Mouse (Mus musculus) hindbrain, postnatal 0 days (tissue): ENCODE measurements around the gene Col23a1. TPM values are rescaled to one million over a fixed set of nuclear protein-coding genes. Genes with fewer than 3 reads are reported as not detected.
A peak's percentile ranks its signal among the peaks of the same experiment; 100 is the strongest.

Experiments
- ATAC-seq: fragments of 200-750 bp; cut with Nextera tagmentation; 2 replicates; pipeline ENCODE4 v1.8.0; 2017; ENCODE audit warnings: mild to moderate bottlenecking, moderate TSS enrichment, moderate library complexity
- DNase-seq: peaks from one replicate; pipeline ENCODE4 v3.0.0-alpha.2; 2015; ENCODE audit warnings: low spot score
- H3K27ac ChIP-seq: fragments of 300-500 bp; sonication (generic); 2 replicates; pipeline ENCODE4 v1.5.1; 2014; ENCODE audit warnings: mild to moderate bottlenecking
- H3K27me3 ChIP-seq: fragments of 300-500 bp; sonication (generic); 2 replicates; pipeline ENCODE4 v1.6.1; 2014; ENCODE audit warnings: low read length, mixed read lengths; ENCODE audit not compliant: insufficient read depth
- H3K36me3 ChIP-seq: fragments of 300-500 bp; sonication (generic); 2 replicates; pipeline ENCODE4 v1.6.1; 2014; ENCODE audit warnings: low read length, mixed read lengths; ENCODE audit not compliant: insufficient read depth
- H3K4me1 ChIP-seq: fragments of 300-500 bp; sonication (generic); 2 replicates; pipeline ENCODE4 v1.6.1; 2014; ENCODE audit warnings: antibody characterized with exemption, low read length, mixed read lengths; ENCODE audit not compliant: insufficient read depth
- H3K4me2 ChIP-seq: fragments of 300-500 bp; sonication (generic); 2 replicates; pipeline ENCODE4 v1.6.1; 2014; ENCODE audit warnings: low read depth, mild to moderate bottlenecking, low read length, moderate library complexity, mixed read lengths
- H3K4me3 ChIP-seq: fragments of 300-500 bp; sonication (generic); 2 replicates; pipeline ENCODE4 v1.5.1; 2014; ENCODE audit warnings: low read length
- H3K9ac ChIP-seq: fragments of 300-500 bp; sonication (generic); replicated peaks from 2 replicates; pipeline ENCODE4 v1.6.1; 2014; ENCODE audit warnings: mild to moderate bottlenecking, low read length, moderate library complexity, mixed read lengths
- H3K9me3 ChIP-seq: fragments of 300-500 bp; sonication (generic); 2 replicates; pipeline ENCODE4 v1.6.1; 2016; ENCODE audit warnings: low read length, mixed read lengths
- CTCF ChIP-seq: IDR thresholded peaks from 2 replicates; pipeline ENCODE4 v1.5.1; 2016; ENCODE audit warnings: antibody characterized with exemption, control low read depth, low read depth
- WGBS: fragments of 180-500 bp; shearing (Covaris S2); extraction: QIAGEN DNeasy Blood & Tissue Kit; methylation state at CpG from one replicate; pipeline ENCODE4 v1.1.7; 2014; 5-methylcytosine and 5-hydroxymethylcytosine counted together
- polyA plus RNA-seq: library from polyadenylated mRNA; unstranded; fragments of >200 nt; fragmentation: Nextera tagmentation; extraction: Ambion mirVana; gene quantifications from 2 replicates; pipeline ENCODE4 v1.2.1, GENCODE M21; 2015
- total RNA-seq: library from RNA; depleted of rRNA; stranded (reverse); fragments of >200 nt; gene quantifications from 2 replicates; pipeline ENCODE4 v1.2.3, GENCODE M21; 2014

Gene Col23a1
- total and polyA plus RNA-seq, 2 experiments from 2014 or later: 9.5 to 17.7 TPM

DNA sequence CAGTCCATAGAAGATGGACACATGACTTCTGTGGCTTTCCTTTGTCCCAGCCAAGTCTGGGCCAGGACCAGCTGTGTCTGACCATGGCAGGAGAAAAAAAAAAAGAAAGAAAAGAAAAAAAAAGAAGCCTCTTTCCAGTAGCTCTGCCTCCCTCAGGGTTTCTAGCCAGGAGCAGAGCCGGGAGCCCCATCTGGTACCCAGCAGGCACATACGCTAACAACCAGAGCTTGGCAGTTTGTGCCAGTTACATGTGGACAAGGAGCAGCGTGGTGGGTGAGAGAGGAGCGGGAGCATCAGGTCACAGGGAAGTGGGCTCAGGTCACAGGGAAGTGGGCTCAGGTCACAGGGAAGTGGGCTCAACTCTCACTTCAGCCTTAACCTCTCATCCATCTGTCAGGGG, 286.7 kb downstream of the Col23a1 start:
- ATAC-seq (0 out of 2 replicates have a peak, but pooled peaks have one; percentile 18), DNase-seq (peak; percentile 33)
- Histone ChIP-seq H3K36me3 (no peaks in the 10 kb centered on the region), H3K4me2 (no peak overlapping the region), H3K9ac (no peak overlapping the region), H3K4me3 (no peak overlapping the region), H3K4me1 (no peaks in the 10 kb centered on the region), H3K9me3 (no peaks in the 10 kb centered on the region), H3K27me3 (no peaks in the 10 kb centered on the region), H3K27ac (no peak overlapping the region)
- 40% methylated on average over 4 of the region's 4 CpGs for WGBS
- no peak for TF ChIP-seq CTCF

DNA sequence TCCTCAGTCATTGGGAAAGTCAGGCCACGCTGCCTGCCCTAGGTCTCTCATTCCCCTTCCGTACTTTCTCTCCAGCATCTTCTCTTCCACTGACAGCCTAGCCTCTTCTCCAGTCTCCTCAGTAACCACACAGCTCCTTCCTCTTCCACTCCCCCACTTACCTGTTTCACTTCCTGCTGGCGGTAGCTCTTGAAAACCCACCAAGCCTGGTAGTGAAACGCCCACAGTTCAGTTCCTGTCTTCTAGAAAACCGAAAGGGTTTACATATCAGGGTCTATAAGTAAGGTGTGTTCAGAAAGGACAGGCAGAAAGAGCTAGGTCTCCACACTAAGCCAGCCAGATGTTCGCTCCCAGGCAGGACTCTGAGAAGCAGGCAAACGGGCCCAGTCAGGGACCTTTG, 287.9 kb downstream of the Col23a1 start:
- Histone ChIP-seq H3K4me1 (no peaks in the 10 kb centered on the region), H3K4me2 (no peak overlapping the region), H3K9ac (no peak overlapping the region), H3K36me3 (no peaks in the 10 kb centered on the region), H3K4me3 (no peak overlapping the region), H3K27me3 (no peaks in the 10 kb centered on the region), H3K9me3 (no peaks in the 10 kb centered on the region), H3K27ac (no peak overlapping the region)
- DNase-seq (no peak), ATAC-seq (no peak)
- TF ChIP-seq CTCF: no peak
- 90% methylated on average over 7 of the region's 7 CpGs for WGBS

DNA sequence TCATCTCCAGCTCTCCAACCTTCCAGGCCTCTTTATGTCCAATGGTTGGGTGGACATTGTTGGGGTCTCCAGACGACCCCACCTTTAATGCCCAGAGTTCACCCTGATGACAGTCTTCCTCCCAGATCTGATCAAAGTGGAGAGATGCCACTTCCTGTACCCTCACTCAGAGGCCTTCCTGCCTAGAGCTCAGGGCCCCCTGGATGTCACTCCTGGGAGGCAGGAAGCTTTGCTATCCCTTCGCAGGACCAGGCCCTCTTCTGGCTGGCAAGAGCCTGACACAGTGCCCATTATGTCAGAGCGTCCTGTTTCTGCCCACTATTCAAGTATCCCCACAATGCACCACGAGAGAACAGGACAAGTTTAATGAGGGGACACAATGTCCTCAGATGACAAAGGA, 289.3 kb downstream of the Col23a1 start:
- no peaks in the 10 kb centered on the region for H3K9me3 ChIP-seq
- H3K4me1 ChIP-seq: 0 out of 2 replicates have a peak, but pooled peaks cover 2% of the 10 kb centered on the region
- H3K36me3 ChIP-seq: no peaks in the 10 kb centered on the region
- H3K9ac ChIP-seq: no peak overlapping the region
- DNase-seq (no peak), ATAC-seq (no peak)
- no peak overlapping the region for H3K27ac ChIP-seq
- no peaks in the 10 kb centered on the region for H3K27me3 ChIP-seq
- WGBS: 68% methylated on average over 4 of the region's 4 CpGs
- H3K4me3 ChIP-seq: no peak overlapping the region
- H3K4me2 ChIP-seq: no peak overlapping the region
- no peak for TF ChIP-seq CTCF

DNA sequence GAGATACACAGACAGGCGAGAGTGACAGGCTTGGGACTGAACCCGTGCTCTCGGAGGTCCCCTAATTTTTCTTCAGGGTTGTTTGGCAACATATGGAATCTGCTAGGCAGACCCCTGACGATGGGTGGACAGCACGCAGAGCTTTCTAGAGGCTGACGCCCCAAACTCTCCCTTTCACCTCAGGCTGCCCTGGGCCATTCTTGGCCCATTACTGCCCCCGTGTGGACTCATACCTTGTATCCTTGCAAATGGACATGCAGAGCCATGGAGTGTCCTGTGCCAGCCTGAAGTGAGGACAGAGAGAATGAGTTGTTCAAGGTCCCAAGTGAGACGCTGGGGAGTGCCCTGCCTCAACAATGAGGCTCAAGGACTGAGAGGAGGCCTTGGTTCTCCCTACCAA, 293.0 kb downstream of the Col23a1 start:
- Histone ChIP-seq H3K4me3 (no peak overlapping the region), H3K27ac (no peak overlapping the region), H3K4me1 (peaks cover 16% of the 10 kb centered on the region; the same call in 1 of the 2 replicates), H3K9ac (no peak overlapping the region), H3K36me3 (peaks cover 10% of the 10 kb centered on the region), H3K27me3 (no peaks in the 10 kb centered on the region), H3K9me3 (no peaks in the 10 kb centered on the region), H3K4me2 (no peak overlapping the region)
- 25% methylated on average over 8 of the region's 8 CpGs for WGBS
- TF ChIP-seq CTCF: peak; percentile 68
- no peak for ATAC-seq
- DNase-seq: peak; percentile 78

DNA sequence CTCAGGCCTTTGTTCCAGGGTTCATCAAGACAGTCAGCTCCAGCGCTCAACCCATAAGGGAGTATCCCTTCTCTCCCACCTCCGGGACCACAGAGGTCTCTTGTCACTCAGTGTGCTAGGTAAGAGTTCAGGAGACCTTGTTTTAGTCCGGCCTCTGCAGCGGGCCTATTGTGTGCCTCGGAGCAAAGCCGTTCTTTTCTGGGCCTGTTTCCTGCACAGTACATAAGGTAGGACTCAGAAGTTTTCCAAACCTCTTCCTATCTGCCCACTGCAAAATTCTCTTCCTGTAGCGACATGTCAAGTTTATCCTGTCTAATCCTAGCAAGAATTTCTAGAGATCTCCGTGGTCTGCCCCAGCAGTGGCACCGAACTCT, 294.3 kb downstream of the Col23a1 start:
- H3K36me3 ChIP-seq: peaks cover 16% of the 10 kb centered on the region
- peak overlapping the region; percentile 87 for H3K27ac ChIP-seq
- peak overlapping the region; percentile 93 for H3K4me2 ChIP-seq
- H3K4me1 ChIP-seq: peaks cover 16% of the 10 kb centered on the region; the same call in 1 of the 2 replicates
- H3K4me3 ChIP-seq: peak overlapping the region; percentile 64
- DNase-seq (no peak), ATAC-seq (no peak)
- no peaks in the 10 kb centered on the region for H3K27me3 ChIP-seq
- H3K9me3 ChIP-seq: no peaks in the 10 kb centered on the region
- 8% methylated on average over 9 of the region's 9 CpGs for WGBS
- H3K9ac ChIP-seq: peak overlapping the region; percentile 74
- no peak for TF ChIP-seq CTCF

DNA sequence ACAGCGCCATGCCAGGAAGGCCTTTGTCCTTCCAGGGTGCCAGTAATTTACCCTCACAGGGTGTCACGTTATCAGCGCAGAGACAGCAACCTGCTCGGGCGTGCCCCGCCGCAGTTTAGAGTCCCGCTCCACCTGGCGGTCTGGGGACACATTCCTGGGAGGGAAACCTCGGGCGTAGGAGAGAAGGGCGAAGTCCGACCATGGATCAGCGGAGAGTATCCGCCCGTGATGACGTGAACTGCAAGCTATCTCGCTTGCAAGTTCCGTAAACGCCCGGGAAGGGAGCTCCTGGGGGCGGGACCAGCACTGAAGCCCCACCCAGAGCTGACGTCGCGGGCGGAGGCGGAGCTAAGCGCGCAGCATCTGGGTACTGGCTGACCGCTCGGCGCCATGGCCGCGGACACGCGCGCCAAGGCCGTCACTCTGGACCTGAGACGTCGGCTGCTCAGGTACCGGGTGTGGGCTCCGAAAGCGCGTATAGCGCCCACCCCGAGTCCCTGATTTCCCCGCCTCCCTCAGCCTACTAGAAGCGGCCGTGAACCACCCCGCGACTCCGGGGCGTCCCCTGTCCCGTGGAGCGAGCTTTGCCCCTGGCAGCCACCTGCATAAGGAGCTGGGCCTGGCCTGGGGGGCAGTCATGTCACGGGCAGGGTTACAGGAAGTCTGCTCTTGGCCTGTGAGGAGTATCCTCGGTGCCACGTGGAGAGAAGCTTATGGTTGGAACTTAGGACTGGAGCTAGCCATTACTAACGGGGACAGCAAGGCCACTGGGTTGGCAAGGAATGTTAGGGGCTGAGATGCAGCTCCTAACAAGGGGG, 294.9 kb downstream of the Col23a1 start, which contains the start of gene Phykpl:
Phykpl (plus strand) TSS at position 327 of the 818 bp plus-strand sequence.
- Histone ChIP-seq H3K4me2 (peak within 1 kb of the TSS; percentile 93), H3K4me1 (peaks cover 16% of the 10 kb centered on the region; the same call in 1 of the 2 replicates), H3K36me3 (peaks cover 16% of the 10 kb centered on the region), H3K4me3 (peak within 1 kb of the TSS; percentile 64), H3K9me3 (no peaks in the 10 kb centered on the region), H3K27ac (peak within 1 kb of the TSS; percentile 87), H3K27me3 (no peaks in the 10 kb centered on the region), H3K9ac (peak within 1 kb of the TSS; percentile 74)
- peak; percentile 68 for TF ChIP-seq CTCF
- DNase-seq (peak; percentile 97), ATAC-seq (peak; percentile 96)
- WGBS: 3% methylated on average over 58 of the region's 59 CpGs
